Mouse (Mus musculus): ENCODE data around the gene Tob2. TPM values are rescaled to one million over a fixed set of nuclear protein-coding genes. Genes with fewer than 3 reads are reported as not detected.

The Tob2 gene
- total and polyA plus RNA-seq, 3 experiments, result 76.1 to 102 (median 96.0) TPM

DNA sequence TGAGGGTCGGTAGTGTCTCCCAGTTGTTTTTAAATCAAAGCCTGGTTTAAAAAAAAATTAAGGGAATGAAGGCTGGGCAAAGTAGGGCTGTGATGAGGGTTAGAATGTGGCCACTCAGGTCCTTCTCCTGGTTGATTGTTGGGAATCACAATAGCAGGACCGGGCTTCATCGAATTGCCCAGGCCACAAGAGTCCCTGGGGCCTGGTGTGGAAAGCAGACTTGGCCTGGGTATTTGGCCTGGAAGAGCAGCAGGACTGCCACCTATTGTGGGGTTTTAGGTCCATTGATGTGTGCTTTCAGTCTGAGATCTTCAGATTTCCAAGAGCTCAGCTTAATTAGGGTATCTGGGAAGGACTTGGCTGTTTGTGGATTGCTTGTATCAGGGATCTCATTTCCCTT, 46.3 kb downstream of the Tob2 start:
- DNase-seq, result peak; percentile 49

DNA sequence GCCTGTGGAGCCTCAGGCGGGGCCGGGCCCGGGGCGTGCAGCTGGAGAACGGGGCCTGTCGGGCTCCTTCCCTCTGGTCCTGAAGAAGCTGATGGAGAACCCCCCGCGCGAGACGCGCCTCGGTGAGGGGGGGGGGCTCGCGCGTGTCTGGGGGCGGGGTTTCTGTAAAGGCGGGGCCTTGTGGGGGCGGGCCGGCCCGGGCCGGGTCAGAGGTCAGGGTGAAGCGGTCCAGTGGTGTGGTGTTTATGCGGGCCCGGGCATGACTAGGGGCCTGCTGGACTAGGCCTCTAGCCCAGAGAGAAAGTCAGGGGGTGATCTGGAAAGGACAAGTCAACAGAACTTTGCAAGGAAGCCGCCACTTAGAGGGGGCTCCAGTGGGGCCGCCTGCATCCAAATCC, 47.0 kb downstream of the Tob2 start:
- no peak for DNase-seq

- peak; percentile 98 for DNase-seq
These were observed 47.7 kb downstream of the Tob2 start for GRCm38 (mm10) chr15:81810671-81811598.

- peak; percentile 93 for DNase-seq
These were observed 48.4 kb downstream of the Tob2 start for GRCm38 (mm10) chr15:81810150-81810549.

DNA sequence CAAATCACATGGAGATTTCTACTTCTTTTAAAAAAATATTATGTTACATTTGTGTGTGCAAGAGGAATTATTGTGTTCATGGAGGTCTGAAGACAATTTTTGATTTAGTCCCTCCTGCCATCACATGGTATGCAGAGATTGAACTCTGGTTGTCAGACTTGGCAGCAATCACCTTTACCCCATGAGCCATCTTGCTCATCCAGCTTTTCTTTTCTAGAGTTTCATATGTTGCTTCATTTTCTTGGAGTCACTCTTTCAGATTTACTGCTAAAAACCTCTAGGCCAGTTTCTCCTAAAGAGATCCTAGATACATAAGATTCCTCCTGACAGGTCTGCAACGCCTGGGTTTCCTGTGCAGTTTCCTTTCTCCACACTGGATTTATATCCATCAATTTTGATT, 49.0 kb downstream of the Tob2 start:
- DNase-seq, result no peak

DNA sequence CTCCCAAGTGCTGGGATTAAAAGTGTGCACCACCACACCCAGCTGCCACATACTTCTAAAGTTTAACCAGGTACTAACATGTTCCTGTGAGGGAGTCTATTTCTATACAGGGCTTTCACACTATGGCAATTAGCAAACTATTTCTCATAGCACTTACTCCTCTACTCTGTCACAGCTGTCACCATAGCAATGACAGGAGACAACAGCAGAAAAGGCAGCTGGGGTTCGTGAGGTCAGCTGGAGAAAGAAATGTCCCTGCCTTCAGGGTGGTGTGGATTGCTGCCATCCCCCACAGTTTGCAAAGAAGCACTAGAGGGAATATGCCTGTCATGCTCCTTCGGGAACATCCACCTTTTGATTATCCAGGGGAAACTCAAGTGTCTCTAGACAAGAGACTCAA, 49.8 kb downstream of the Tob2 start:
- DNase-seq, result no peak

GRCm38 (mm10) chr15:81806621-81807404, 51.8 kb downstream of the Tob2 start:
- no peak for DNase-seq

DNA sequence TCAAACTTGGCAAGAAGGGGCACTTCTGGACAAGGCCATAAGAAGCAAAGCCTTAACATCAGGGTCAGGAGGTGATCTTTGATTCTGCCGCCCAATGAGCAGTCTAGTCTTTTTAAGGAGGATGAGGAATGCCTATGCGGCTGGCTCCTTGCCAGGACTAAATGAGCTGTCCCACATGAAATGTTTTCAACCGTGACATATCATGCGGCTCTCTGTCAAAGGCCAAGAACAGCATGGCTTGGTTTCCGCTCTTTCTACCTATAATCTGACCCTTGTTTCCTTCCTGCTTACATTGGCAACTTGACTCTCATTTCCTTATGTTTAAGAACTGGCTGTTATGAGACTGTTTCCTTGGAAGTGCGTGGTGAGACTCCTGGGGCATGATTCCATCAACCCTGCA, 53.0 kb downstream of the Tob2 start:
- DNase-seq, result peak; percentile 70

GRCm38 (mm10) chr15:81804883-81805282, 53.7 kb downstream of the Tob2 start:
- DNase-seq, result no peak

DNA sequence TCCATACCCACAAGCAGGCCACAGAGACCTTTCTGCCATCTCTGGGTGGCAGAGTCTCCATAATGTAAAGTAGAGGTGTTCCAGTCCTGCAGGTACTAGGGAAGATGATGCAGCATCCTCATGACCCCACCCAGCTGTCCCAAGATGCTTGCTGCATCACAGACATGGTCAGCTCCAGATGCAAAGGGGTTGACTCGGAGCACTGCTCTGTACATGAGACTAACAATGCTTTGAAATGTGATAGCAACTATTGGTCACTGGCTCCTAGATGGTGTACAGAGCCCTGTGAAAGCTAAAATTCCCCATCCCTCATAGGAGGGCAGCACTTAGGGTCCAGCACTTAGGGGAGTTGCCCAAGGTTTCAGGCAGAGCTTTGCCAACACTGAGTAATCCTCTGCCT, 54.4 kb downstream of the Tob2 start:
- DNase-seq, result no peak

- no peak for DNase-seq
These were observed 55.1 kb downstream of the Tob2 start for GRCm38 (mm10) chr15:81803425-81803951.

GRCm38 (mm10) chr15:81802941-81803351, 55.6 kb downstream of the Tob2 start:
- DNase-seq, result no peak

DNA sequence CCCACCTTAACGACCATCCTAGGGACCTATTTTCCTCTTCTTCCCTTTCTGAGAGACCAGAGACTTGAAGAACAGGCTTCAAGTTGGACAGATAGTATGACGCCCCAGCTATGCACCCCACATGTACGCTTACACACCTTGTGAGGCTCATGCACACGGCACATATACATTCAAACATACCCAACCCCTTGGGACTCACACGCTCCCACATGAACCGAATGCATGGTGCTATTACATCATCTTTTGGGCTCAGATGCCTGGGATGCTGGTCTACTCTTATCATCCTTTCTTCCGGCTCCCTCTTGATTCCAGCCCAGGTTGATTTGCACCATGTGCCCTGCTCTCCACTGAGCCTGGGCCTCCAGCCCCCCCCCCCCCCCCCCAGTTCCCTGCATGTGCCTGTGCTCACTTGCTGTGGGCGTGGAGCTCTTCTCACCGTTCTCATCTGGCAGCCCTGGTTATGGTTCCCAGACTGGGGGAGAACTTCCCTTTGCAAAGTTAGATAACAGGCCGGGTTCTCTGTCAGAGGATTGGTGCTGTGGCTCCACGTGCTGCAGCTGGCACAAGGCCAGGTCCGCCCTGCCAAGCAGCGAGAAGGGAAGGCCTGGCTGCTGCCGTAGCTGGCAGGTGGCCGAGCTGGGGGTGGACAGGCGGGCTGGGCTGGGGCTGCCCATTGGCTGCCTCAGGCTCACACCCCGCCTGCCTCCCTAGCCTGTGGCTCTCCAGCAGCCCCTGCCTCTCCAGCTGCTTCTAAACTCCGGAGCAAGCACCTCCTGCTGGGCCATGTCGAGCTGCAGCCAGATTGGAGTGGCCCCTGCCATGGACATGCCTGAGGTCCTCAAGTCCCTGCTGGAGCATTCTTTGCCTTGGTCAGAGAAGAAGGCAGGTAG, 56.4 kb downstream of the Tob2 start, which contains the start of gene Tef:
Gene Tef, plus strand, starts transcription at position 421 of the 890 bp plus-strand sequence.
- DNase-seq, result peak; percentile 99

GRCm38 (mm10) chr15:81800391-81800790, 58.2 kb downstream of the Tob2 start:
- DNase-seq, result no peak

DNA sequence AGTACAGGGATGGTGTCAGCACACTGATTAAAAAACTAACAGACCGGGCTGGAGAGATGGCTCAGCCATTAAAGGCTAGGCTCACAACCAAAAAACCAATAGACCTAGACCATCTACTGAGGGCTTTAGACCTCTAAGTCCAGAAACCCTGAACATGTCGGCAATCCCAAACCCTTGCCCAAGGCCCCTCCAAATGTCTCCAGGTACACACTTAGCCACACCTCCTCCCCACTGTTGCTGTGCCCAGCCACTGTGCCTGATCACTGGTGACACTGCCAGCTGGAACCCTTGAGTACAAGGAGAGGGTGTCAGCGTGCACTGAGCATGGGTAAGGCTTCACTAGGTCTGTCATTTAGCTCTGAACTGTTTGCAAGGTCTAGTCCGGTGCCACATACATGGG, 60.2 kb downstream of the Tob2 start:
- no peak for DNase-seq

Other genes with a start within 250 kb of the Tob2 start
- 10 to 100 TPM; 15.7 to 22.1 TPM for gene L3mbtl2, start 194.9 kb downstream of the Tob2 start, total RNA-seq (2021)
- gene L3mbtl2, start 194.9 kb downstream of the Tob2 start, polyA plus RNA-seq (2012; rRNA removed), result 11.2 and 12.8 TPM in 2 replicates
- gene Chadl, start 161.5 kb downstream of the Tob2 start, total RNA-seq (2021), result 1 to 10 TPM; 2.3 to 4.4 TPM
- 32.2 and 38.7 TPM in 2 replicates for gene Chadl, start 161.5 kb downstream of the Tob2 start, polyA plus RNA-seq (2012; rRNA removed)
- 10 to 100 TPM; 62.9 to 87.9 TPM for gene Zc3h7b, start 113.7 kb downstream of the Tob2 start, total RNA-seq (2021)
- 54.0 and 60.6 TPM in 2 replicates for gene Zc3h7b, start 113.7 kb downstream of the Tob2 start, polyA plus RNA-seq (2012; rRNA removed)
- 10 to 100 TPM; 57.1 to 73.0 TPM for gene Rangap1, start 113.3 kb downstream of the Tob2 start, total RNA-seq (2021)
- gene Rangap1, start 113.3 kb downstream of the Tob2 start, polyA plus RNA-seq (2012; rRNA removed), result 20.8 and 24.9 TPM in 2 replicates
- 100 to 1,000 TPM in 1 of 2 experiments, 10 to 100 TPM in 1; 35.0 to 100 TPM for gene Tef, start 56.4 kb downstream of the Tob2 start, total RNA-seq (2021)
- gene Tef, start 56.4 kb downstream of the Tob2 start, polyA plus RNA-seq (2012; rRNA removed), result 35.0 and 69.3 TPM in 2 replicates
- gene Phf5a, start 13.1 kb upstream of the Tob2 start, total RNA-seq (2021), result 10 to 100 TPM; 59.6 to 59.8 TPM
- 27.7 and 37.1 TPM in 2 replicates for gene Phf5a, start 13.1 kb upstream of the Tob2 start, polyA plus RNA-seq (2012; rRNA removed)
- 1,000 to 10,000 TPM; 1,000 to 1,044 TPM for gene Aco2, start 13.5 kb upstream of the Tob2 start, total RNA-seq (2021)
- 391 and 396 TPM in 2 replicates for gene Aco2, start 13.5 kb upstream of the Tob2 start, polyA plus RNA-seq (2012; rRNA removed)
- 10 to 100 TPM; 15.6 to 34.4 TPM for gene Polr3h, start 67.4 kb upstream of the Tob2 start, total RNA-seq (2021)
- gene Polr3h, start 67.4 kb upstream of the Tob2 start, polyA plus RNA-seq (2012; rRNA removed), result 16.7 and 17.5 TPM in 2 replicates
- 10 to 100 TPM; 10.1 to 19.5 TPM for gene Csdc2, start 78.0 kb upstream of the Tob2 start, total RNA-seq (2021)
- 33.6 and 50.1 TPM in 2 replicates for gene Csdc2, start 78.0 kb upstream of the Tob2 start, polyA plus RNA-seq (2012; rRNA removed)
- gene Pmm1, start 102.1 kb upstream of the Tob2 start, total RNA-seq (2021), result 10 to 100 TPM; 70.6 to 74.8 TPM
- 114 and 118 TPM in 2 replicates for gene Pmm1, start 102.1 kb upstream of the Tob2 start, polyA plus RNA-seq (2012; rRNA removed)
- gene 1700029P11Rik, start 121.7 kb upstream of the Tob2 start, total RNA-seq (2021), result not detected
- gene 1700029P11Rik, start 121.7 kb upstream of the Tob2 start, polyA plus RNA-seq (2012; rRNA removed), result not detected in 2 replicates
- 10 to 100 TPM; 73.2 to 87.0 TPM for gene Xrcc6, start 129.0 kb upstream of the Tob2 start, total RNA-seq (2021)
- 23.8 and 27.6 TPM in 2 replicates for gene Xrcc6, start 129.0 kb upstream of the Tob2 start, polyA plus RNA-seq (2012; rRNA removed)
- 100 to 1,000 TPM in 1 of 2 experiments, 10 to 100 TPM in 1; 56.0 to 149 TPM for gene Desi1, start 175.1 kb upstream of the Tob2 start, total RNA-seq (2021)
- 100.0 and 101 TPM in 2 replicates for gene Desi1, start 175.1 kb upstream of the Tob2 start, polyA plus RNA-seq (2012; rRNA removed)
- gene Snu13, start 188.8 kb upstream of the Tob2 start, total RNA-seq (2021), result 10 to 100 TPM; 84.9 to 91.7 TPM
- 61.5 and 68.6 TPM in 2 replicates for gene Snu13, start 188.8 kb upstream of the Tob2 start, polyA plus RNA-seq (2012; rRNA removed)
- gene 4930407I10Rik, start 200.4 kb upstream of the Tob2 start, total RNA-seq (2021), result not detected
- not detected in 2 replicates for gene 4930407I10Rik, start 200.4 kb upstream of the Tob2 start, polyA plus RNA-seq (2012; rRNA removed)
- gene Mei1, start 211.2 kb upstream of the Tob2 start, total RNA-seq (2021), result 1 to 10 TPM in 1 of 2 experiments, under 1 TPM in 1; 0.35 to 3.2 TPM
- not detected in 2 replicates for gene Mei1, start 211.2 kb upstream of the Tob2 start, polyA plus RNA-seq (2012; rRNA removed)